Mouse (Mus musculus) monocyte, adult 5-6 weeks (primary cell): ENCODE results near the gene Eya2. TPM values are rescaled to one million over a fixed set of nuclear protein-coding genes. Genes with fewer than 3 reads are reported as not detected.
A peak's percentile ranks its signal among the peaks of the same experiment; 100 is the strongest.

Experiments
- ATAC-seq: fragments of 153-309, 156-312 bp; replicated peaks from 2 replicates; pipeline ENCODE4 v1.8.0; 2017; ENCODE audit warnings: mild to moderate bottlenecking; ENCODE audit not compliant: low TSS enrichment, insufficient number of reproducible peaks, severe bottlenecking, poor library complexity, low FRiP score
- total RNA-seq: library from RNA; stranded (forward); fragments of 200-1000, 200-491, 200-594 nt; gene quantifications from 3 replicates; pipeline ENCODE4 v1.2.3, GENCODE M21; 2017

Eya2 gene
- total RNA-seq, 1 experiment from 2014 or later, result 6.4 TPM

GRCm38 (mm10) chr2:165634481-165634880 lies 39.6 kb downstream of the Eya2 start:
- no peak for ATAC-seq

GRCm38 (mm10) chr2:165639075-165639755 lies 44.4 kb downstream of the Eya2 start:
- ATAC-seq, result no peak

GRCm38 (mm10) chr2:165641909-165642505 lies 47.2 kb downstream of the Eya2 start:
- no peak for ATAC-seq

- no peak for ATAC-seq
Measured at GRCm38 (mm10) chr2:165643596-165643995, 48.8 kb downstream of the Eya2 start.

- ATAC-seq, result no peak
Measured at GRCm38 (mm10) chr2:165644057-165644456, 49.2 kb downstream of the Eya2 start.

- no peak for ATAC-seq
Measured at GRCm38 (mm10) chr2:165651031-165651430, 56.2 kb downstream of the Eya2 start.

- ATAC-seq, result no peak
Measured at GRCm38 (mm10) chr2:165652281-165652680, 57.4 kb downstream of the Eya2 start.

- ATAC-seq, result no peak
Measured at GRCm38 (mm10) chr2:165653001-165653921, 58.4 kb downstream of the Eya2 start.

- ATAC-seq, result no peak
Measured at GRCm38 (mm10) chr2:165654151-165654550, 59.3 kb downstream of the Eya2 start.

GRCm38 (mm10) chr2:165654696-165655491 lies 60.1 kb downstream of the Eya2 start:
- peak; percentile 57; the same call in 1 of the 2 replicates for ATAC-seq

GRCm38 (mm10) chr2:165656541-165656940 lies 61.7 kb downstream of the Eya2 start:
- ATAC-seq, result no peak

- ATAC-seq, result no peak
Measured at GRCm38 (mm10) chr2:165656956-165657355, 62.1 kb downstream of the Eya2 start.

GRCm38 (mm10) chr2:165659552-165659951 lies 64.7 kb downstream of the Eya2 start:
- no peak for ATAC-seq

GRCm38 (mm10) chr2:165663266-165663665 lies 68.4 kb downstream of the Eya2 start:
- ATAC-seq, result no peak

- no peak for ATAC-seq
Measured at GRCm38 (mm10) chr2:165664648-165665047, 69.8 kb downstream of the Eya2 start.

GRCm38 (mm10) chr2:165665176-165665575 lies 70.3 kb downstream of the Eya2 start:
- no peak for ATAC-seq

- no peak for ATAC-seq
Measured at GRCm38 (mm10) chr2:165667096-165667495, 72.3 kb downstream of the Eya2 start.

GRCm38 (mm10) chr2:165682719-165683118 lies 87.9 kb downstream of the Eya2 start:
- no peak for ATAC-seq

GRCm38 (mm10) chr2:165687516-165687915 lies 92.7 kb downstream of the Eya2 start:
- no peak for ATAC-seq
